Mouse (Mus musculus) ovary, postnatal 36 days (tissue): ENCODE data around the gene Arl5c.

Source experiments
- DNase-seq: peaks from one replicate; pipeline ENCODE4 v3.0.0; 2022; ENCODE audit warnings: low spot score, mixed read lengths

The Arl5c gene

GRCm38 (mm10) chr11:97995564-97996288 lies at the start of gene Arl5c:
TSS of gene Arl5c (minus strand) at chr11:97996181.
- peak; percentile 56 for DNase-seq

- no peak for DNase-seq
Measured at GRCm38 (mm10) chr11:98045596-98045995, 49.6 kb upstream of the Arl5c start.

- no peak for DNase-seq
Measured at GRCm38 (mm10) chr11:98044074-98044473, 48.1 kb upstream of the Arl5c start.

- no peak for DNase-seq
Measured at GRCm38 (mm10) chr11:98042741-98043140, 46.8 kb upstream of the Arl5c start.

- DNase-seq: no peak
Measured at GRCm38 (mm10) chr11:98040975-98041374, 45.0 kb upstream of the Arl5c start.

GRCm38 (mm10) chr11:98037871-98038270 lies 41.9 kb upstream of the Arl5c start:
- DNase-seq: no peak

GRCm38 (mm10) chr11:98035977-98036377 lies 40.0 kb upstream of the Arl5c start:
- DNase-seq: peak; percentile 52

- no peak for DNase-seq
Measured at GRCm38 (mm10) chr11:98034840-98035239, 38.9 kb upstream of the Arl5c start.

- DNase-seq: no peak
Measured at GRCm38 (mm10) chr11:98034061-98034460, 38.1 kb upstream of the Arl5c start.

- peak; percentile 73 for DNase-seq
Measured at GRCm38 (mm10) chr11:98031443-98031770, 35.4 kb upstream of the Arl5c start.

- no peak for DNase-seq
Measured at GRCm38 (mm10) chr11:98030701-98031442, 34.9 kb upstream of the Arl5c start.

- DNase-seq: no peak
Measured at GRCm38 (mm10) chr11:98027785-98028184, 31.8 kb upstream of the Arl5c start.

GRCm38 (mm10) chr11:98027297-98027688 lies 31.3 kb upstream of the Arl5c start:
- no peak for DNase-seq

GRCm38 (mm10) chr11:98026570-98027296 lies 30.8 kb upstream of the Arl5c start, which contains the start of gene Rpl19:
TSS of gene Rpl19 (plus strand) at chr11:98026710.
- peak; percentile 91 for DNase-seq

- no peak for DNase-seq
Measured at GRCm38 (mm10) chr11:98026248-98026569, 30.2 kb upstream of the Arl5c start.

GRCm38 (mm10) chr11:98024516-98024915 lies 28.5 kb upstream of the Arl5c start:
- DNase-seq: no peak

- DNase-seq: peak; percentile 78
Measured at GRCm38 (mm10) chr11:98022555-98023371, 26.8 kb upstream of the Arl5c start, which contains the start of gene Cacnb1. TSS of gene Cacnb1 (minus strand) at chr11:98023034.

GRCm38 (mm10) chr11:98022253-98022554 lies 26.2 kb upstream of the Arl5c start:
- DNase-seq: no peak

GRCm38 (mm10) chr11:98021565-98022252 lies 25.7 kb upstream of the Arl5c start:
- DNase-seq: peak; percentile 52

GRCm38 (mm10) chr11:98021118-98021517 lies 25.1 kb upstream of the Arl5c start:
- no peak for DNase-seq

GRCm38 (mm10) chr11:98020710-98021109 lies 24.7 kb upstream of the Arl5c start:
- DNase-seq: no peak
